Mouse (Mus musculus) liver, adult 2 months (tissue): ENCODE measurements at regions not wholly inside any gene's neighbourhood (a gene's known extent, or its start where the extent isn't known, plus 50 kb on each side); places are given as distances from the start of the nearest gene placed in this dataset.

Source experiments
- CTCF ChIP-seq: fragments of 200-500 bp; IDR thresholded peaks from 2 replicates; pipeline ENCODE4 v1.5.1; 2011; ENCODE audit warnings: low read depth, low read length, control low read depth
- POLR2A ChIP-seq: fragments of 200-500 bp; IDR thresholded peaks from 2 replicates; pipeline ENCODE4 v1.6.1; 2011; ENCODE audit warnings: low read length, control low read depth; ENCODE audit not compliant: insufficient read depth; ENCODE audit errors: extremely low read depth

DNA sequence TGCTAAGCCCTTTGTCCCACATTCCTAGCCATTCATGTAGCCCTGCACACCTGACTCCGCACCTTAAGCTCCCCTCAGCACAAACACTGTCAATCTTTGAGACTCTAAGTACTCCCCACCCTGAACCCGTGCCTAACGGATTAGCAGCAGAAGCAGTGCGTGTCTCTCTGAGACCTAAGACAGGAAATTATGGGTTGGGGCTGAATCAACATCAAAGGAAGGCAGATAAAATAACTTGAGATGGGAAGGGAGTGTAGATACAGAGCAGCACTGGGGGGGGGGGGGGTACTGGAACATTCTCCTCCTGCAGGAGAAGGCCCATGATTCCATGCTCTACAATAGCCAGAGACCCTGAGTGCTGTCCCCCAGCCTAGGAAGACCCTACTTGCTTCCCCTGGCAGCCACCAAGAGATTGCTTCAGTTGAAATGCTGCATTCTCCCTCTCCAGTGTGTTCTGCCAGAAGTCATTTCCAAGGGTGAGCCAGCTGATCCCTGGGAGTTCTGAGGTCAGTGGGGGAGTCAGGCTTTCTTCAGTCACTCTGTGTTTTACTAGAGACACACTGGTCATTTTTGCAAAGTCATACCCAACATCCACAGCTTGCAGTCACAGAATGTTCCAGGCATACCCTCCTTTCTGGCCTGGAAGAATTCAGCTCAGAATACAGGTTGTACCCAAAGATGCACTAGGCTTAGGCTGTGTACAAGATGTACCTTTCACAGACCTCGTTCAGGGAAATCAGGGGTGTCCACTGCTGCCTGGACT, 71.4 kb downstream of the Rhob start:
- TF ChIP-seq CTCF (no peak), POLR2A (no peak)
